Mouse (Mus musculus) CD4-positive, CD25-positive, alpha-beta regulatory T cell, adult 4 months (primary cell): ENCODE measurements around the gene Sppl2a. TPM values are rescaled to one million over a fixed set of nuclear protein-coding genes. Genes with fewer than 3 reads are reported as not detected.
"Not testable (repeated sequence)": the region's sequence is repeated elsewhere in the genome, so short reads cannot be mapped to it uniquely, and the experiment has no call there.

Source experiments
- ATAC-seq: one replicate; pipeline ENCODE4 v1.8.0; 2017
- polyA plus RNA-seq, 2 experiments: library from polyadenylated mRNA; unstranded; fragments of 100-300 nt; shearing (Covaris generic); gene quantifications; one replicate each; pipeline ENCODE4 v1.2.1; 2017

Sppl2a gene
- polyA plus RNA-seq, result 10 to 100 TPM; 65.7 to 69.5 TPM

GRCm38 (mm10) chr2:126932897-126933641, at the start of gene Sppl2a:
Gene Sppl2a, minus strand, starts transcription at chr2:126933235.
- peak; percentile 98 for ATAC-seq

- no peak for ATAC-seq
Observed at GRCm38 (mm10) chr2:126977428-126977827, 44.4 kb upstream of the Sppl2a start.

- no peak for ATAC-seq
Observed at GRCm38 (mm10) chr2:126961696-126962095, 28.7 kb upstream of the Sppl2a start.

- ATAC-seq, result no peak
Observed at GRCm38 (mm10) chr2:126955671-126956070, 22.6 kb upstream of the Sppl2a start.

- ATAC-seq, result no peak
Observed at GRCm38 (mm10) chr2:126951085-126951484, 18.1 kb upstream of the Sppl2a start.

GRCm38 (mm10) chr2:126950453-126950852, 17.4 kb upstream of the Sppl2a start:
- ATAC-seq, result no peak

- ATAC-seq, result no peak
Observed at GRCm38 (mm10) chr2:126949856-126950255, 16.8 kb upstream of the Sppl2a start.

- not testable (repeated sequence) for ATAC-seq
Observed at GRCm38 (mm10) chr2:126949297-126949696, 16.3 kb upstream of the Sppl2a start.

GRCm38 (mm10) chr2:126948231-126948630, 15.2 kb upstream of the Sppl2a start:
- no peak for ATAC-seq

GRCm38 (mm10) chr2:126947646-126948045, 14.6 kb upstream of the Sppl2a start:
- no peak for ATAC-seq

GRCm38 (mm10) chr2:126943211-126943610, 10.2 kb upstream of the Sppl2a start:
- ATAC-seq, result no peak

GRCm38 (mm10) chr2:126940314-126940866, 7.4 kb upstream of the Sppl2a start:
- no peak for ATAC-seq

- no peak for ATAC-seq
Observed at GRCm38 (mm10) chr2:126938069-126938468, 5.0 kb upstream of the Sppl2a start.

- ATAC-seq, result no peak
Observed at GRCm38 (mm10) chr2:126933921-126934320, 886 bp upstream of the Sppl2a start.

GRCm38 (mm10) chr2:126932261-126932896, 656 bp downstream of the Sppl2a start:
- ATAC-seq, result no peak

GRCm38 (mm10) chr2:126931784-126932183, 1.3 kb downstream of the Sppl2a start:
- ATAC-seq, result no peak

- no peak for ATAC-seq
Observed at GRCm38 (mm10) chr2:126928681-126929080, 4.4 kb downstream of the Sppl2a start.

- peak; percentile 53 for ATAC-seq
Observed at GRCm38 (mm10) chr2:126920358-126921060, 12.5 kb downstream of the Sppl2a start.

- no peak for ATAC-seq
Observed at GRCm38 (mm10) chr2:126916236-126916635, 16.8 kb downstream of the Sppl2a start.

GRCm38 (mm10) chr2:126914096-126914495, 18.9 kb downstream of the Sppl2a start:
- no peak for ATAC-seq

- ATAC-seq, result no peak
Observed at GRCm38 (mm10) chr2:126904162-126904561, 28.9 kb downstream of the Sppl2a start.

GRCm38 (mm10) chr2:126897511-126897910, 35.5 kb downstream of the Sppl2a start:
- ATAC-seq, result no peak

- no peak for ATAC-seq
Observed at GRCm38 (mm10) chr2:126896941-126897340, 36.1 kb downstream of the Sppl2a start.
